Mouse (Mus musculus): ENCODE results near the gene Prkcz.

- no peak for TF ChIP-seq CTCF (IDR thresholded peaks at IDR 0.05; ENCODE audit: extremely low read depth, insufficient read length, insufficient replicate concordance, low read depth, low read length)
- TF ChIP-seq POLR2A (IDR thresholded peaks at IDR 0.05; ENCODE audit: low read depth, low read length): no peak
These were observed 10.9 kb upstream of the Prkcz start for GRCm38 (mm10) chr4:155371797-155372735.
